Mouse (Mus musculus) embryonic facial prominence, embryonic 11.5 days (tissue): ENCODE results near the gene Mapk7. TPM values are rescaled to one million over a fixed set of nuclear protein-coding genes. Genes with fewer than 3 reads are reported as not detected.

Experiments used
- ATAC-seq: fragments of 200-750 bp; cut with Nextera tagmentation; replicated peaks from 2 replicates; pipeline ENCODE4 v1.8.0; 2017; ENCODE audit warnings: low read depth; ENCODE audit not compliant: insufficient number of reproducible peaks, low FRiP score, low TSS enrichment
- DNase-seq: peaks from one replicate; pipeline ENCODE4 v3.0.0-alpha.2; 2015; ENCODE audit warnings: low spot score
- H3K27ac ChIP-seq: fragments of 300-500 bp; sonication (generic); replicated peaks from 2 replicates; pipeline ENCODE4 v1.5.1; 2014; ENCODE audit warnings: mild to moderate bottlenecking, low read depth, low read length, control low read depth
- H3K27me3 ChIP-seq: fragments of 300-500 bp; sonication (generic); 2 replicates; pipeline ENCODE4 v1.6.1; 2014; ENCODE audit warnings: mild to moderate bottlenecking, low read length, moderate library complexity, mixed read lengths; ENCODE audit not compliant: control insufficient read depth, insufficient read depth
- H3K36me3 ChIP-seq: fragments of 300-500 bp; sonication (generic); replicated peaks from 2 replicates; pipeline ENCODE4 v1.6.1; 2014; ENCODE audit warnings: low read depth, mild to moderate bottlenecking, low read length, moderate library complexity, mixed read lengths; ENCODE audit not compliant: control insufficient read depth, insufficient read depth
- H3K4me1 ChIP-seq: fragments of 300-500 bp; sonication (generic); 2 replicates; pipeline ENCODE4 v1.6.1; 2014; ENCODE audit warnings: low read length, mixed read lengths; ENCODE audit not compliant: control insufficient read depth, insufficient read depth
- H3K4me2 ChIP-seq: fragments of 300-500 bp; sonication (generic); 2 replicates; pipeline ENCODE4 v1.6.1; 2014; ENCODE audit warnings: low read depth, mild to moderate bottlenecking, control low read depth, low read length, moderate library complexity
- H3K4me3 ChIP-seq: fragments of 300-500 bp; sonication (generic); 2 replicates; pipeline ENCODE4 v1.5.1; 2014; ENCODE audit warnings: low read depth, low read length, control low read depth
- H3K9ac ChIP-seq: fragments of 300-500 bp; sonication (generic); replicated peaks from 2 replicates; pipeline ENCODE4 v1.6.1; 2014; ENCODE audit warnings: mild to moderate bottlenecking, control low read depth, low read length
- H3K9me3 ChIP-seq: fragments of 300-500 bp; sonication (generic); replicated peaks from 2 replicates; pipeline ENCODE4 v1.6.1; 2016; ENCODE audit warnings: mild to moderate bottlenecking, low read length, inconsistent platforms, mixed read lengths; ENCODE audit not compliant: control insufficient read depth
- WGBS: fragments of 180-500 bp; shearing (Covaris S2); extraction: QIAGEN DNeasy Blood & Tissue Kit; methylation state at CpG from one replicate; pipeline ENCODE4 v1.1.7; 2014; 5-methylcytosine and 5-hydroxymethylcytosine counted together
- polyA plus RNA-seq: library from polyadenylated mRNA; unstranded; fragments of >200 nt; fragmentation: Nextera tagmentation; extraction: Ambion mirVana; gene quantifications from 2 replicates; pipeline ENCODE4 v1.2.1, GENCODE M21; 2014

The Mapk7 gene
- polyA plus RNA-seq, 1 experiment from 2014 or later: 52.3 TPM

GRCm38 (mm10) chr11:61483226-61483845, 10.9 kb downstream of the Mapk7 start:
- peaks cover 4% of the 10 kb centered on the region; the same call in 1 of the 2 replicates for H3K4me1 ChIP-seq
- WGBS: 30% methylated on average over 13 of the region's 13 CpGs
- H3K27me3 ChIP-seq: no peaks in the 10 kb centered on the region
- H3K27ac ChIP-seq: peak overlapping the region; percentile 99
- H3K36me3 ChIP-seq: peaks cover 2% of the 10 kb centered on the region
- no peaks in the 10 kb centered on the region for H3K9me3 ChIP-seq
- H3K4me2 ChIP-seq: no peak overlapping the region
- DNase-seq: peak; percentile 86
- no peak overlapping the region for H3K4me3 ChIP-seq
- H3K9ac ChIP-seq: no peak overlapping the region
- no peak for ATAC-seq

GRCm38 (mm10) chr11:61481239-61482090, 12.7 kb downstream of the Mapk7 start:
- no peak overlapping the region for H3K27ac ChIP-seq
- DNase-seq: peak; percentile 48
- H3K4me1 ChIP-seq: peaks cover 4% of the 10 kb centered on the region; the same call in 1 of the 2 replicates
- H3K9me3 ChIP-seq: no peaks in the 10 kb centered on the region
- no peak for ATAC-seq
- no peak overlapping the region for H3K4me3 ChIP-seq
- no peak overlapping the region for H3K9ac ChIP-seq
- no peaks in the 10 kb centered on the region for H3K36me3 ChIP-seq
- 59% methylated on average over 9 of the region's 9 CpGs for WGBS
- H3K27me3 ChIP-seq: no peaks in the 10 kb centered on the region
- no peak overlapping the region for H3K4me2 ChIP-seq

GRCm38 (mm10) chr11:61478788-61479187, 15.4 kb downstream of the Mapk7 start:
- H3K4me2 ChIP-seq: no peak overlapping the region
- H3K9me3 ChIP-seq: no peaks in the 10 kb centered on the region
- WGBS: 81% methylated on average over 4 of the region's 4 CpGs
- no peak for ATAC-seq
- no peak overlapping the region for H3K27ac ChIP-seq
- no peaks in the 10 kb centered on the region; the same call in 1 of the 2 replicates for H3K4me1 ChIP-seq
- H3K27me3 ChIP-seq: no peaks in the 10 kb centered on the region
- H3K36me3 ChIP-seq: no peaks in the 10 kb centered on the region
- DNase-seq: no peak
- no peak overlapping the region for H3K4me3 ChIP-seq
- H3K9ac ChIP-seq: no peak overlapping the region

- DNase-seq (no peak), ATAC-seq (no peak)
- Histone ChIP-seq H3K9me3 (no peaks in the 10 kb centered on the region), H3K4me2 (no peak overlapping the region), H3K27me3 (no peaks in the 10 kb centered on the region), H3K27ac (no peak overlapping the region; the same call in 1 of the 2 replicates), H3K9ac (no peak overlapping the region), H3K4me3 (no peak overlapping the region), H3K36me3 (no peaks in the 10 kb centered on the region), H3K4me1 (no peaks in the 10 kb centered on the region)
- WGBS: 64% methylated on average over 17 of the region's 17 CpGs
These were observed 16.4 kb downstream of the Mapk7 start for GRCm38 (mm10) chr11:61477566-61478508.

- ATAC-seq: no peak
- no peak overlapping the region for H3K4me2 ChIP-seq
- no peaks in the 10 kb centered on the region for H3K9me3 ChIP-seq
- H3K9ac ChIP-seq: no peak overlapping the region; the same call in 1 of the 2 replicates
- DNase-seq: peak; percentile 42
- no peaks in the 10 kb centered on the region for H3K36me3 ChIP-seq
- H3K27ac ChIP-seq: no peak overlapping the region; the same call in 1 of the 2 replicates
- H3K27me3 ChIP-seq: no peaks in the 10 kb centered on the region
- 44% methylated on average over 12 of the region's 12 CpGs for WGBS
- no peaks in the 10 kb centered on the region for H3K4me1 ChIP-seq
- H3K4me3 ChIP-seq: no peak overlapping the region
These were observed 17.3 kb downstream of the Mapk7 start for GRCm38 (mm10) chr11:61476786-61477382.

GRCm38 (mm10) chr11:61473630-61474029, 20.6 kb downstream of the Mapk7 start:
- H3K4me1 ChIP-seq: no peaks in the 10 kb centered on the region
- H3K4me3 ChIP-seq: no peak overlapping the region
- H3K4me2 ChIP-seq: no peak overlapping the region
- no peaks in the 10 kb centered on the region for H3K27me3 ChIP-seq
- H3K9ac ChIP-seq: no peak overlapping the region
- 51% methylated on average over 4 of the region's 4 CpGs for WGBS
- DNase-seq (no peak), ATAC-seq (no peak)
- H3K36me3 ChIP-seq: no peaks in the 10 kb centered on the region
- no peaks in the 10 kb centered on the region for H3K9me3 ChIP-seq
- no peak overlapping the region for H3K27ac ChIP-seq

- Histone ChIP-seq H3K27ac (no peak overlapping the region), H3K36me3 (no peaks in the 10 kb centered on the region), H3K4me2 (no peak overlapping the region), H3K4me1 (no peaks in the 10 kb centered on the region), H3K4me3 (no peak overlapping the region), H3K9ac (no peak overlapping the region), H3K9me3 (no peaks in the 10 kb centered on the region), H3K27me3 (no peaks in the 10 kb centered on the region)
- no peak for DNase-seq
- ATAC-seq: no peak
These were observed 23.3 kb downstream of the Mapk7 start for GRCm38 (mm10) chr11:61470880-61471279.
